Mouse (Mus musculus): ENCODE data around the gene Rdh13.

GRCm38 (mm10) chr7:4471179-4471555 is 25.7 kb upstream of the Rdh13 start:
- TF ChIP-seq POLR2A (IDR thresholded peaks at IDR 0.05; ENCODE audit: borderline replicate concordance, extremely low read depth, insufficient read depth, insufficient read length, poor library complexity, severe bottlenecking) (0 out of 2 replicates have a peak, but pooled peaks have one; percentile 8), CTCF (IDR thresholded peaks at IDR 0.05; ENCODE audit: borderline replicate concordance, extremely low read depth, insufficient read depth, insufficient read length) (peak; percentile 84)

All from brain, embryonic 14.5 days (tissue).